Mouse (Mus musculus): Measurements from ENCODE around the gene Pcsk2. TPM values are rescaled to one million over a fixed set of nuclear protein-coding genes. Genes with fewer than 3 reads are reported as not detected.

Pcsk2 gene
- polyA plus RNA-seq, 2 experiments = 0.01 TPM; not detected in 1

DNA sequence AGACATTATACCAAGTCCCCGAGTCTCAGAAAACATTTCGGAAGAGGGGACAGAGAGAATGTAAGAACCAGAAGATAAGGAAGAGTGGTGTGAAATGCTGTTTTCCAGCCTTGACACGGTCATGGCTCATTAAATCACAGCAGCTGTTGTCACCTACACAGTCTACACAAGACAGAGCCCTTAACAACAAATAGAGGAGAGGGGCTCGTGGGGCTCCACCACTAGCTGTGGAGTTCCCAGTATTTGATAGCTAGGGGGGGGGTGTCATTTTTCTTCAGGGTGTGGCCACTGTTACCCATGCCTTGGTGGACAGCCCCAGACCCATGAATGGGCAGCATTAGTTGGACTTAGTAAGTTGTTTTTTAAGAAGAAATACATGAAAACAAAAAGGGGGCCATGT is 266.3 kb downstream of the Pcsk2 start:
- 50% methylated on average over 4 of the region's 4 CpGs for WGBS (ENCODE audit: insufficient replicate concordance)
- Histone ChIP-seq H3K4me3 (ENCODE audit: insufficient read depth in 1 of 2, low read depth in 2 of 2, low read length in 2 of 2) (no peak overlapping the region), H3K27me3 (ENCODE audit: control insufficient read depth, insufficient read depth, low read length) (no peaks in the 10 kb centered on the region), H3K4me2 (ENCODE audit: low read depth) (no peak overlapping the region), H3K36me3 (replicated peaks; ENCODE audit: control insufficient read depth, insufficient read depth, low read depth) (no peaks in the 10 kb centered on the region), H3K9ac (replicated peaks) (no peak overlapping the region), H3K27ac (no peak overlapping the region), H3K9me3 (ENCODE audit: control insufficient read depth, low read length) (no peaks in the 10 kb centered on the region), H3K4me1 (replicated peaks; ENCODE audit: control insufficient read depth in 2 of 2, insufficient read depth in 2 of 2, low read length in 1 of 2) (no peaks in the 10 kb centered on the region)
- no peak for TF ChIP-seq CTCF (IDR thresholded peaks at IDR 0.05; ENCODE audit: low read depth)
- TF ChIP-seq EP300 (IDR thresholded peaks at IDR 0.05; ENCODE audit: low read depth) = no peak
- DNase-seq (ENCODE audit: low read depth in 3 of 3, low spot score in 3 of 3) = no peak
- ATAC-seq (ENCODE audit: insufficient read depth) = no peak

GRCm38 (mm10) chr2:143813461-143813860 is 267.5 kb downstream of the Pcsk2 start:
- Histone ChIP-seq H3K27ac (no peak overlapping the region), H3K4me3 (ENCODE audit: insufficient read depth in 1 of 2, low read depth in 2 of 2, low read length in 2 of 2) (no peak overlapping the region), H3K27me3 (ENCODE audit: control insufficient read depth, insufficient read depth, low read length) (no peaks in the 10 kb centered on the region), H3K9me3 (ENCODE audit: control insufficient read depth, low read length) (no peaks in the 10 kb centered on the region), H3K36me3 (replicated peaks; ENCODE audit: control insufficient read depth, insufficient read depth, low read depth) (no peaks in the 10 kb centered on the region), H3K4me2 (ENCODE audit: low read depth) (no peak overlapping the region), H3K9ac (replicated peaks) (no peak overlapping the region), H3K4me1 (replicated peaks; ENCODE audit: control insufficient read depth in 2 of 2, insufficient read depth in 2 of 2, low read length in 1 of 2) (no peaks in the 10 kb centered on the region)
- TF ChIP-seq CTCF (IDR thresholded peaks at IDR 0.05; ENCODE audit: low read depth) = no peak
- TF ChIP-seq EP300 (IDR thresholded peaks at IDR 0.05; ENCODE audit: low read depth) = no peak
- DNase-seq (ENCODE audit: low read depth in 3 of 3, low spot score in 3 of 3) = no peak
- no peak for ATAC-seq (ENCODE audit: insufficient read depth)
- 70% methylated on average over 11 of the region's 11 CpGs for WGBS (ENCODE audit: insufficient replicate concordance)

GRCm38 (mm10) chr2:143831645-143832044 is 285.7 kb downstream of the Pcsk2 start:
- TF ChIP-seq CTCF (IDR thresholded peaks at IDR 0.05; ENCODE audit: low read depth) (no peak), EP300 (IDR thresholded peaks at IDR 0.05; ENCODE audit: low read depth) (no peak)
- DNase-seq (ENCODE audit: low read depth in 3 of 3, low spot score in 3 of 3) (no peak), ATAC-seq (ENCODE audit: insufficient read depth) (no peak)
- Histone ChIP-seq H3K4me1 (replicated peaks; ENCODE audit: control insufficient read depth in 2 of 2, insufficient read depth in 2 of 2, low read length in 1 of 2) (no peaks in the 10 kb centered on the region), H3K9me3 (ENCODE audit: control insufficient read depth, low read length) (no peaks in the 10 kb centered on the region), H3K27ac (no peak overlapping the region), H3K4me2 (ENCODE audit: low read depth) (no peak overlapping the region), H3K9ac (replicated peaks) (no peak overlapping the region), H3K27me3 (ENCODE audit: control insufficient read depth, insufficient read depth, low read length) (no peaks in the 10 kb centered on the region), H3K4me3 (ENCODE audit: insufficient read depth in 1 of 2, low read depth in 2 of 2, low read length in 2 of 2) (no peak overlapping the region), H3K36me3 (replicated peaks; ENCODE audit: control insufficient read depth, insufficient read depth, low read depth) (no peaks in the 10 kb centered on the region)
- 71% methylated on average over 17 of the region's 17 CpGs for WGBS (ENCODE audit: insufficient replicate concordance)

GRCm38 (mm10) chr2:143832721-143833120 is 286.8 kb downstream of the Pcsk2 start:
- H3K27ac ChIP-seq = no peak overlapping the region
- no peaks in the 10 kb centered on the region for H3K36me3 ChIP-seq (replicated peaks; ENCODE audit: control insufficient read depth, insufficient read depth, low read depth)
- no peak overlapping the region for H3K4me3 ChIP-seq (ENCODE audit: insufficient read depth in 1 of 2, low read depth in 2 of 2, low read length in 2 of 2)
- H3K9me3 ChIP-seq (ENCODE audit: control insufficient read depth, low read length) = no peaks in the 10 kb centered on the region
- no peak for ATAC-seq (ENCODE audit: insufficient read depth)
- H3K27me3 ChIP-seq (ENCODE audit: control insufficient read depth, insufficient read depth, low read length) = no peaks in the 10 kb centered on the region
- 71% methylated on average over 5 of the region's 5 CpGs for WGBS (ENCODE audit: insufficient replicate concordance)
- H3K9ac ChIP-seq (replicated peaks) = no peak overlapping the region
- DNase-seq (ENCODE audit: low read depth in 3 of 3, low spot score in 3 of 3) = no peak
- no peak overlapping the region for H3K4me2 ChIP-seq (ENCODE audit: low read depth)
- no peaks in the 10 kb centered on the region for H3K4me1 ChIP-seq (replicated peaks; ENCODE audit: control insufficient read depth in 2 of 2, insufficient read depth in 2 of 2, low read length in 1 of 2)
- no peak for TF ChIP-seq EP300 (IDR thresholded peaks at IDR 0.05; ENCODE audit: low read depth)
- no peak for TF ChIP-seq CTCF (IDR thresholded peaks at IDR 0.05; ENCODE audit: low read depth)

DNA sequence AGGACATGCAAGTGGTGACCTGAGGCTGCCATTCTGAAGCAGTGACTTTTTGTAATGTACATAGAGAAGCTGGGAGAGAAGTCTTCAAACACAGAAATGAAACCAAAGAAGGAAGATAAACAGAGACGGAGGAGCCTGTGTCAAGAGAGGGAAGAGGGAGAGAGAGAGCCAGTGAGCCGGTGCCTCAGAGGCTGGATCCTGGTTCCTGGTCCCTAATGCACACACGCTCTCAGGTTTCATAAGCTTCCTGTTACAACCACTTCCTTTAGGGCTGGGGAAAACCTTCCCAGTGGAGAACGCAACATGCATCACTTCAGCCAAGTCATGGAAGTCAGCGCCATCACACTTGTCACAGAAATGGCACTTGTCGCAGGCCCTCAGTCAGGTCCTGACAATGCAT is 288.1 kb downstream of the Pcsk2 start:
- no peak overlapping the region for H3K27ac ChIP-seq
- no peak overlapping the region for H3K4me2 ChIP-seq (ENCODE audit: low read depth)
- no peaks in the 10 kb centered on the region for H3K27me3 ChIP-seq (ENCODE audit: control insufficient read depth, insufficient read depth, low read length)
- no peaks in the 10 kb centered on the region for H3K9me3 ChIP-seq (ENCODE audit: control insufficient read depth, low read length)
- no peak overlapping the region for H3K9ac ChIP-seq (replicated peaks)
- TF ChIP-seq CTCF (IDR thresholded peaks at IDR 0.05; ENCODE audit: low read depth) (no peak), EP300 (IDR thresholded peaks at IDR 0.05; ENCODE audit: low read depth) (no peak)
- no peak for ATAC-seq (ENCODE audit: insufficient read depth)
- 36% methylated on average over 6 of the region's 6 CpGs for WGBS (ENCODE audit: insufficient replicate concordance)
- H3K4me3 ChIP-seq (ENCODE audit: insufficient read depth in 1 of 2, low read depth in 2 of 2, low read length in 2 of 2) = no peak overlapping the region
- H3K36me3 ChIP-seq (replicated peaks; ENCODE audit: control insufficient read depth, insufficient read depth, low read depth) = no peaks in the 10 kb centered on the region
- peaks cover 0 to 4% of the 10 kb centered on the region in 2 experiments; a peak in 2 of 4 replicates for H3K4me1 ChIP-seq (replicated peaks; ENCODE audit: control insufficient read depth in 2 of 2, insufficient read depth in 2 of 2, low read length in 1 of 2)
- DNase-seq (ENCODE audit: low read depth in 3 of 3, low spot score in 3 of 3) = no peak
